Mouse (Mus musculus): Measurements from ENCODE around the gene Dld. TPM values are rescaled to one million over a fixed set of nuclear protein-coding genes. Genes with fewer than 3 reads are reported as not detected.

Gene Dld
- total and polyA plus RNA-seq, 2 experiments from 2014 or later, result 39.5 to 128 TPM

- no peak overlapping the region for H3K27ac ChIP-seq
- no peak overlapping the region for H3K4me3 ChIP-seq (ENCODE audit: low read length)
- H3K9me3 ChIP-seq (ENCODE audit: low read length), result no peaks in the 10 kb centered on the region
- no peak overlapping the region for H3K4me2 ChIP-seq (ENCODE audit: low read depth, low read length)
- DNase-seq (ENCODE audit: low spot score) (no peak), ATAC-seq (no peak)
- no peaks in the 10 kb centered on the region for H3K36me3 ChIP-seq (ENCODE audit: insufficient read depth, low read length)
- H3K27me3 ChIP-seq (ENCODE audit: insufficient read depth, low read length), result no peaks in the 10 kb centered on the region
- 90% methylated on average over 1 of the region's 1 CpGs for WGBS
- no peaks in the 10 kb centered on the region for H3K4me1 ChIP-seq (ENCODE audit: insufficient read depth, low read length)
- TF ChIP-seq CTCF (IDR thresholded peaks at IDR 0.05; ENCODE audit: low read depth), result no peak
- H3K9ac ChIP-seq (replicated peaks; ENCODE audit: low read length), result no peak overlapping the region
Observed at GRCm38 (mm10) chr12:31369118-31369517, 17.9 kb upstream of the Dld start.

DNA sequence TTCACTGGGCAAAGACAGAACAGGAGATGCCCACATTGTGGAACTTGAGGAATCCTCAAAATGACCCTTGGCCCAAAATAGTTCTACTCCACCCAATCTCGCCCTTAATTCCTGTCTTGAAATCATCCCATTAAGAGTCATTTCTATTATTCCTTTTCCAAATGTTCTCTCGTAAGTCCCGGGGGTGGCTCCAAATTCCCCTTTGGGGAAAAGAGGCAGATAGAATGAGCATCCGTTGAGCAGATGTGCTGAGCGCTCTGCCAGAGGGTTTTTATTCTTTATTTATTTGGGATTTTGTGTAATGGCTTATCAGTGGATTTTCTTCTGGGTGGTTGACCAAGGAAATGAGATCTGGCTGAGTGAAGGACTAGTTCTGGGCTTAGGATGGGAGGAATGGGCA, 16.5 kb upstream of the Dld start:
- no peak overlapping the region for H3K27ac ChIP-seq
- DNase-seq (ENCODE audit: low spot score) (no peak), ATAC-seq (no peak)
- no peaks in the 10 kb centered on the region for H3K36me3 ChIP-seq (ENCODE audit: insufficient read depth, low read length)
- WGBS, result 87% methylated on average over 5 of the region's 5 CpGs
- no peak overlapping the region for H3K4me3 ChIP-seq (ENCODE audit: low read length)
- H3K27me3 ChIP-seq (ENCODE audit: insufficient read depth, low read length), result no peaks in the 10 kb centered on the region
- H3K9me3 ChIP-seq (ENCODE audit: low read length), result no peaks in the 10 kb centered on the region
- H3K4me1 ChIP-seq (ENCODE audit: insufficient read depth, low read length), result no peaks in the 10 kb centered on the region
- TF ChIP-seq CTCF (IDR thresholded peaks at IDR 0.05; ENCODE audit: low read depth), result no peak
- H3K9ac ChIP-seq (replicated peaks; ENCODE audit: low read length), result no peak overlapping the region
- no peak overlapping the region for H3K4me2 ChIP-seq (ENCODE audit: low read depth, low read length)

- ATAC-seq (no peak), DNase-seq (ENCODE audit: low spot score) (no peak)
- Histone ChIP-seq H3K27ac (no peak overlapping the region), H3K4me2 (ENCODE audit: low read depth, low read length) (no peak overlapping the region), H3K9ac (replicated peaks; ENCODE audit: low read length) (no peak overlapping the region), H3K4me3 (ENCODE audit: low read length) (no peak overlapping the region), H3K4me1 (ENCODE audit: insufficient read depth, low read length) (no peaks in the 10 kb centered on the region), H3K36me3 (ENCODE audit: insufficient read depth, low read length) (no peaks in the 10 kb centered on the region), H3K9me3 (ENCODE audit: low read length) (no peaks in the 10 kb centered on the region), H3K27me3 (ENCODE audit: insufficient read depth, low read length) (no peaks in the 10 kb centered on the region)
- 41% methylated on average over 3 of the region's 3 CpGs for WGBS
- TF ChIP-seq CTCF (IDR thresholded peaks at IDR 0.05; ENCODE audit: low read depth), result no peak
Observed at GRCm38 (mm10) chr12:31366428-31366827, 15.2 kb upstream of the Dld start.

DNA sequence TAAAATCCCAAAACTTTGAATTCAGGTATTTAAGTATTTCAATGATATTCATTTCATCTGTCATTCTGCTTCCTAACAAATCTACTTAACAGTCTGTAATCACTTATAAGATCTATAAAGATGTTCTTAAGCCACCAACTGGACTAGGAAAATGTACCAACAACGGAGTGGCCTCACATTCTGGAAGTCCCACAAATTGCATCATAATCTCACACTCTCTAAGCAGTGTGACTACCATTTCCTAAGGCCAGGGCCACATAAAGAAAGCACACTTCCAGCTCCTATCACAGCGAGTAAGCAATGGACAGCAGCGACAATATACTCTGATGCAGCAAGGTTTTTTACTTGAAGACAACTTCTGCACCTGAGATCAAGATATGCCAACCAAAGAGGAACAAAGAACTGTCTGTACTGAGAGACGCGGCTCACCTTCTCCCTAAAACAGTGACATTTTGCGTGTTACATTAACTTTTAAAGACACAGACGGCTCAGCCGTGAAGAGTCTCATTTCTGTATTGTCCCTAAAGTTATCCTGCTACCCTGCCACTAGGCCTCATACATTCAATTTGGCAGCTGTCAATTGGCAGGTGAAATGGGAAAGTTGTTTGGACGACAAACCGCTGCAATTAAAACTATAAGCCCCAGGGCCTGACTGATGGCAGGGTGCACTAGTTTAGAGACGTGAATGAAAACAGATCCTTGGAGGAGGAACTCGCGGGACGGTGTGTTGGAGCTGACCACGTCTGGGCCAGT, 886 bp downstream of the Dld start:
- H3K27ac ChIP-seq, result peak overlapping the region; percentile 82; the same call in 1 of the 2 replicates
- DNase-seq (ENCODE audit: low spot score) (no peak), ATAC-seq (no peak)
- H3K4me2 ChIP-seq (ENCODE audit: low read depth, low read length), result peak overlapping the region; percentile 89
- TF ChIP-seq CTCF (IDR thresholded peaks at IDR 0.05; ENCODE audit: low read depth), result no peak
- H3K36me3 ChIP-seq (ENCODE audit: insufficient read depth, low read length), result 0 out of 2 replicates have a peak, but pooled peaks cover 4% of the 10 kb centered on the region
- peak overlapping the region; percentile 100 for H3K4me3 ChIP-seq (ENCODE audit: low read length)
- H3K9me3 ChIP-seq (ENCODE audit: low read length), result no peaks in the 10 kb centered on the region
- no peaks in the 10 kb centered on the region; the same call in 1 of the 2 replicates for H3K4me1 ChIP-seq (ENCODE audit: insufficient read depth, low read length)
- 31% methylated on average over 15 of the region's 15 CpGs for WGBS
- no peaks in the 10 kb centered on the region for H3K27me3 ChIP-seq (ENCODE audit: insufficient read depth, low read length)
- H3K9ac ChIP-seq (replicated peaks; ENCODE audit: low read length), result peak overlapping the region; percentile 92

GRCm38 (mm10) chr12:31333261-31333660, 18.0 kb downstream of the Dld start:
- H3K4me2 ChIP-seq (ENCODE audit: low read depth, low read length), result no peak overlapping the region
- H3K27ac ChIP-seq, result no peak overlapping the region
- H3K4me1 ChIP-seq (ENCODE audit: insufficient read depth, low read length), result no peaks in the 10 kb centered on the region
- H3K36me3 ChIP-seq (ENCODE audit: insufficient read depth, low read length), result peaks cover 40% of the 10 kb centered on the region
- TF ChIP-seq CTCF (IDR thresholded peaks at IDR 0.05; ENCODE audit: low read depth), result no peak
- H3K9ac ChIP-seq (replicated peaks; ENCODE audit: low read length), result no peak overlapping the region
- no peak overlapping the region for H3K4me3 ChIP-seq (ENCODE audit: low read length)
- H3K9me3 ChIP-seq (ENCODE audit: low read length), result no peaks in the 10 kb centered on the region
- 87% methylated on average over 1 of the region's 1 CpGs for WGBS
- no peaks in the 10 kb centered on the region for H3K27me3 ChIP-seq (ENCODE audit: insufficient read depth, low read length)
- ATAC-seq, result no peak
- DNase-seq (ENCODE audit: low spot score), result no peak

DNA sequence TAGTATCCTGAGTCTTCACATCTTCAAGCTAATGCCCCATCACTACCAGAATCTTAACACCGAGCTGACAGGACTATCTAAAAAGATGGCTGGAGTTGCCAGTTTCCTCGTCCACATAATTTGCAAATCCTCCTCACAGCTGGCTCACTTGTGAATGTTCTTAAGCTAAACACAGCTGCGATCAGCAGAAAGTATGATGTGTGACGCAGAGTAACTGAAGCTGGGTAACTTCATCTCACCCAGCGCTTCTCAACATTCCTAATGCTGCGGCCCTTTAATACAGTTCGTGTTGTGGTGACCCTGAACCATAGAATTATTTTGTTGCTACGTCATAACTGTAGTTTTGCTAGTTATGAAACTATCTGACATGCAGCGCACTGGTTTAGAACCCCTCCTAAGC, 24.1 kb downstream of the Dld start:
- no peak for DNase-seq (ENCODE audit: low spot score)
- WGBS, result 93% methylated on average over 9 of the region's 9 CpGs

GRCm38 (mm10) chr12:31323136-31323695, 28.0 kb downstream of the Dld start:
- H3K27ac ChIP-seq, result no peak overlapping the region
- H3K4me3 ChIP-seq (ENCODE audit: low read length), result no peak overlapping the region
- no peaks in the 10 kb centered on the region for H3K9me3 ChIP-seq (ENCODE audit: low read length)
- no peaks in the 10 kb centered on the region for H3K4me1 ChIP-seq (ENCODE audit: insufficient read depth, low read length)
- DNase-seq (ENCODE audit: low spot score) (no peak), ATAC-seq (no peak)
- H3K36me3 ChIP-seq (ENCODE audit: insufficient read depth, low read length), result no peaks in the 10 kb centered on the region; the same call in 1 of the 2 replicates
- WGBS, result 86% methylated on average over 9 of the region's 9 CpGs
- H3K4me2 ChIP-seq (ENCODE audit: low read depth, low read length), result no peak overlapping the region
- no peak overlapping the region for H3K9ac ChIP-seq (replicated peaks; ENCODE audit: low read length)
- TF ChIP-seq CTCF (IDR thresholded peaks at IDR 0.05; ENCODE audit: low read depth), result no peak
- no peaks in the 10 kb centered on the region for H3K27me3 ChIP-seq (ENCODE audit: insufficient read depth, low read length)

More for the DNA sequence above, 24.1 kb downstream of the Dld start:
- H3K9ac ChIP-seq (replicated peaks; ENCODE audit: low read length), result no peak overlapping the region
- no peaks in the 10 kb centered on the region for H3K27me3 ChIP-seq (ENCODE audit: insufficient read depth, low read length)
- H3K9me3 ChIP-seq (ENCODE audit: low read length), result no peaks in the 10 kb centered on the region
- no peak overlapping the region for H3K4me2 ChIP-seq (ENCODE audit: low read depth, low read length)
- H3K4me3 ChIP-seq (ENCODE audit: low read length), result no peak overlapping the region
- peaks cover 2% of the 10 kb centered on the region for H3K36me3 ChIP-seq (ENCODE audit: insufficient read depth, low read length)
- H3K4me1 ChIP-seq (ENCODE audit: insufficient read depth, low read length), result no peaks in the 10 kb centered on the region
- no peak overlapping the region for H3K27ac ChIP-seq
- ATAC-seq, result no peak
- TF ChIP-seq CTCF (IDR thresholded peaks at IDR 0.05; ENCODE audit: low read depth), result no peak
